Mouse (Mus musculus): ENCODE measurements around the gene Aox1. TPM values are rescaled to one million over a fixed set of nuclear protein-coding genes. Genes with fewer than 3 reads are reported as not detected.
"Not testable (repeated sequence)": the region's sequence is repeated elsewhere in the genome, so short reads cannot be mapped to it uniquely, and the experiment has no call there.

Gene Aox1
- polyA plus RNA-seq, 1 experiment from 2014 or later: 0.24 TPM

DNA sequence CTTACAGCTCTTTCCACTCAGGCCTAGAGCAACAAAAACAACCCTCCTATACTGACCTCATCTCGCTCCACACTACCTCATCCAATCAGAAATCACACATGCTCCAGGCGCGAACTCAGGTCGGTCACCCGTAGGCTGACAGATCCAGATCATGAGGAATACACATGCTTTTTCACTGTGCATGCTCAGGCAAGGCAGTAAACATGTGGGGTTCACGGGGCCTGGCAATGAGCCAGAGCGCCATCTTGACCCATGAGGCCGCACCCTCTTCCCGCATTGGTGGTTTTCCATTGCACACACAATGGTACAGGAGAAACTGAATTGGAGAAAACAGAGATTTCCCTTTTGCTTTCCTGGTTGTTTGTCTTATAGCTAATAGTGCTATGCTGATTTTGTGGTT lies 7.6 kb downstream of the Aox1 start:
- not testable (repeated sequence) for H3K9ac ChIP-seq; H3K27me3 ChIP-seq (replicated peaks); ATAC-seq (ENCODE audit: low FRiP score, low read depth); H3K4me3 ChIP-seq; H3K27ac ChIP-seq; H3K36me3 ChIP-seq; H3K9me3 ChIP-seq; H3K4me1 ChIP-seq; H3K4me2 ChIP-seq (replicated peaks)
- 96% methylated on average over 9 of the region's 9 CpGs for WGBS

DNA sequence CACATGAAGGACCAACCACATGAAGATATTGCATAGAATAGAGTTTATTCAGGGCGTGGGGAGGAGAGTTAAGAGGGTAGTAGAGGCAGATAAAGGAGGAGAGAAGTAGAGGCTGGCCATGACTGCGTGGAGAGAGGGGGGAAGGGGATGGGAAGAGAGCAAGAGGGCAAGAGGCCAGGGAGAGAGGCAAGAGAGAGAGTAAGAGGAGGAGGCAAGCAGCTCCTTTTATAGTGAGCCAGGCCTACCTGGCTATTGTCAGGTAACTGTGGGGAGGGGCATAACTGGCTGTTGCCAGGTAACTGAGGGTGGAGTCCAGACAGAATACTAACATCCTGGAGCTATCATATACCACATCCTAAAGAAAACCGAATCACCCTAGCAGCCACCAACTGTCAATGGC lies 15.3 kb downstream of the Aox1 start:
- no peak for ATAC-seq (ENCODE audit: low FRiP score, low read depth)
- Histone ChIP-seq H3K4me2 (replicated peaks) (no peak overlapping the region), H3K9me3 (no peaks in the 10 kb centered on the region), H3K4me1 (no peaks in the 10 kb centered on the region; the same call in 1 of the 2 replicates), H3K9ac (no peak overlapping the region), H3K27me3 (replicated peaks) (no peaks in the 10 kb centered on the region), H3K36me3 (no peaks in the 10 kb centered on the region), H3K4me3 (no peak overlapping the region), H3K27ac (no peak overlapping the region)
- WGBS: 74% methylated on average over 3 of the region's 3 CpGs

DNA sequence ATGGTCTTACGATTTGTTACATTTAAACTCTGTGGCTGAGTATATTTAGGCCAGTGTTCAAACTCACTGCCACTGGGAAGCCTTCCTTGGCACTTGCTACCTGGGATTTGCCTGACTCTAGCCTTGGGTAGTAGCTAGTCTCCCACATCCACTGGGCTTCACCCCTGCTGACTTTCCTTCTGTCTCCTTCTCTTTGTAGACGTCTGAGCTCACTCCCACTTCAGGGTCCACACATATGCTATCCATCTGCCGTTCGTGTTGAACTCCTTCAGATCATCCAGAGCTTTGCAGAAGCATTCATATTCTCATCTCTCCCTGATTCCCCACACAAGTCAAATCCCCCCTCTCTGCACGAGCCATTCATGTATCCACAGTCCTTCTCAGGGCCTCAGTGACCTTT lies 15.8 kb downstream of the Aox1 start:
- Histone ChIP-seq H3K4me1 (no peaks in the 10 kb centered on the region; the same call in 1 of the 2 replicates), H3K9ac (no peak overlapping the region), H3K4me2 (replicated peaks) (no peak overlapping the region), H3K9me3 (no peaks in the 10 kb centered on the region), H3K27me3 (replicated peaks) (no peaks in the 10 kb centered on the region), H3K27ac (no peak overlapping the region), H3K4me3 (no peak overlapping the region), H3K36me3 (no peaks in the 10 kb centered on the region)
- ATAC-seq (ENCODE audit: low FRiP score, low read depth): no peak
- WGBS: 68% methylated on average over 5 of the region's 5 CpGs

DNA sequence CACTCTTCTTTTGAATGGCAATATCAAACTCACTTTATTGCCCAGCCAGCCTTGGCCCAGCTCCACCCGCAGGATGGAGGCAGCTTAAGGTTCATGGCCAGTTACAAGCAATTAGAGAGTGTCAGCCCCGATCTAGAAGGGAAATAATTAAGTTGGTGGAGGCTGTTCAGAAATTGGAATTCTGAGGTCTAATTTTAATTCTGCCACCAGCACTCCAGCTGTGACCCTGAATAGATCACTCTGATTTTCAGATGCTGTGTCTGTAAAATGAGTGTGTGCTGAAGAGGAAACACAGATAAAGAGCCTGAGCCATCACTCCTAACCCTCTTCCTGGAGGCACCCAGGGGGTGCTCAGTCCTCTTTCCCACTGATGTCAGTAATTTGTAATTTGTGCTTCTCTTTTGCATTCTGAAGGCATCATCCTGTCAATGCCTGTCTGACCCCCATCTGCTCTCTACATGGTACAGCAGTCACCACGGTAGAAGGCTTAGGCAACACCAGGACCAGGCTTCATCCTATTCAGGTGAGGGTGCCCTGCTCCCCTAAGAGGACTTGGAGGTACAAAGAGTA lies 17.1 kb downstream of the Aox1 start:
- ATAC-seq (ENCODE audit: low FRiP score, low read depth): peak; percentile 66; the same call in 1 of the 2 replicates

DNA sequence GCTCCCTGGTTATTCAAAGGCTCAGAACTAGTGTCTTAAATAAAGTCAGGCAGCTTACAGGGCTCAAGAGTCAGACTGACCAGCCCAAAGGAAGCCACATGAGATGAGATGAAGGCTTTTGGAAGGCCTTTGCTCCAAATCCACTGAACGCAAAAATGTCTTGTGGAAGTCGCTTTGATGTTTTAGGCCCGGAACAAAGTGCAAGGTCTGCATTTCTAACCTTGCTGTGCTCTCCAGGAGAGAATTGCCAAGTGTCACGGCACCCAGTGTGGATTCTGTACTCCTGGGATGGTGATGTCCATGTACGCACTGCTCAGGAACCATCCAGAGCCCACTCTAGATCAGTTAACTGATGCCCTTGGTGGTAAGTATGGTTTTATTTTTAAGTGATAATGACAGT lies 19.4 kb downstream of the Aox1 start:
- no peaks in the 10 kb centered on the region; the same call in 1 of the 2 replicates for H3K4me1 ChIP-seq
- no peaks in the 10 kb centered on the region for H3K9me3 ChIP-seq
- H3K4me2 ChIP-seq (replicated peaks): no peak overlapping the region
- H3K27ac ChIP-seq: no peak overlapping the region
- WGBS: 89% methylated on average over 5 of the region's 5 CpGs
- ATAC-seq (ENCODE audit: low FRiP score, low read depth): no peak
- no peaks in the 10 kb centered on the region for H3K36me3 ChIP-seq
- H3K9ac ChIP-seq: no peak overlapping the region
- no peaks in the 10 kb centered on the region for H3K27me3 ChIP-seq (replicated peaks)
- H3K4me3 ChIP-seq: no peak overlapping the region

More for the DNA sequence above, 17.1 kb downstream of the Aox1 start:
- Histone ChIP-seq H3K27me3 (replicated peaks) (no peaks in the 10 kb centered on the region), H3K27ac (no peak overlapping the region), H3K4me3 (no peak overlapping the region), H3K4me2 (replicated peaks) (no peak overlapping the region), H3K9me3 (no peaks in the 10 kb centered on the region), H3K4me1 (no peaks in the 10 kb centered on the region; the same call in 1 of the 2 replicates), H3K36me3 (no peaks in the 10 kb centered on the region), H3K9ac (no peak overlapping the region)
- 43% methylated on average over 3 of the region's 3 CpGs for WGBS

DNA sequence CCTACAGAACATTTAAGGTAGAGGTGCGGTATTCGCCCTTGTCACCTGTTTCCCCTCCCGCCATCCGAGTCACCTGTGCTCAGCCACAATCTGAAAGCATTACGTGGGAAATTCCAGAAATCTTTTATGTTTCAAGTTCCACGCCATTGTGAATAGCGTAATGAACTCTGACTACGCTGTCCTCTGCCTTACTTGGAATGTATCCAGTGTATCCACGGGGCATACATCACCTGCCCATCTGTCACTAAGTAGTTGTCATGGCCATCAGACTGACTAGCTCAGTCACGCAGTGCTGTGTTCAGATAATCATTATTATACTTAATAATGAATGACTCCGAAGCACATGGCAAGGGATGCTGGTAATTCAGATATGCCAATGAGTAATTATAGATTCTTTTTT lies 25.9 kb downstream of the Aox1 start:
- H3K9me3 ChIP-seq: no peaks in the 10 kb centered on the region
- no peaks in the 10 kb centered on the region for H3K4me1 ChIP-seq
- H3K27me3 ChIP-seq (replicated peaks): no peaks in the 10 kb centered on the region
- 86% methylated on average over 11 of the region's 11 CpGs for WGBS
- H3K27ac ChIP-seq: no peak overlapping the region
- H3K36me3 ChIP-seq: no peaks in the 10 kb centered on the region
- H3K9ac ChIP-seq: no peak overlapping the region
- no peak overlapping the region for H3K4me3 ChIP-seq
- 0 out of 2 replicates have a peak, but pooled peaks have one; percentile 48 for ATAC-seq (ENCODE audit: low FRiP score, low read depth)
- H3K4me2 ChIP-seq (replicated peaks): no peak overlapping the region

DNA sequence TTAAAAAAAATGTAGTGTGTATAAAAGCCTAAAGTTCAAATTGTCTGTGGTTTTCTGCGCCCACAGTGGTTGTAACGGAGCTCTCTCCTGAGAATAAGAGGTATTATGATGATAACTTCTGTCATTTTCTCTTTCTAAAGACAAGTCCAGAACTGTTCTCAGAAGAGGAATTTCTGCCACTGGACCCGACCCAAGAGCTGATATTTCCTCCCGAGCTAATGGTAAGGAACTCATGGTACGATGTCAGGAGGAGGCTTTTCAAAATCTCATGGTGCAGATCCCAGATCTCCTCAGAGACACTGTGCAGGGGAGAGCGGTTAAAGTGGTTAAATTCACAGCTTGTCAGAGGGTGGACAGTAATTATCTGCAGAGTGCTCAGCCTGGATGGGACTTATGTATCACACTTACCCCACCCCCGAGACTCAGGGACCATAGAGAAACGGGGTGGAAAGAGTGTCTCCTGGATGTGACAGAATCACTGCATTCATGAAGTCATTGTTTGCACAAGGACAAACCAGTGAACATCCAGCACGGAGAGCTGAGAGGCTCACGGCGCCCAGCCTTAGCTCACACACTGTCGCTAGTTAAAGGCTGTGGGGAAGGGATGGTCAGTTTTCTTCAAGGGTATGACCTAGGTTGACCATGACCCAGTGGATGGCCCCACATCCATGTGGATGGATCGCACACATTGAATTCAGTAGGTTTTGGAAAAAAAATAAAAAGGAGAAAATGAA lies 26.5 kb downstream of the Aox1 start:
- Histone ChIP-seq H3K9me3 (no peaks in the 10 kb centered on the region), H3K9ac (no peak overlapping the region), H3K27me3 (replicated peaks) (no peaks in the 10 kb centered on the region), H3K36me3 (no peaks in the 10 kb centered on the region), H3K4me1 (no peaks in the 10 kb centered on the region), H3K4me2 (replicated peaks) (no peak overlapping the region), H3K27ac (no peak overlapping the region), H3K4me3 (no peak overlapping the region)
- WGBS: 83% methylated on average over 13 of the region's 13 CpGs
- no peak for ATAC-seq (ENCODE audit: low FRiP score, low read depth)

DNA sequence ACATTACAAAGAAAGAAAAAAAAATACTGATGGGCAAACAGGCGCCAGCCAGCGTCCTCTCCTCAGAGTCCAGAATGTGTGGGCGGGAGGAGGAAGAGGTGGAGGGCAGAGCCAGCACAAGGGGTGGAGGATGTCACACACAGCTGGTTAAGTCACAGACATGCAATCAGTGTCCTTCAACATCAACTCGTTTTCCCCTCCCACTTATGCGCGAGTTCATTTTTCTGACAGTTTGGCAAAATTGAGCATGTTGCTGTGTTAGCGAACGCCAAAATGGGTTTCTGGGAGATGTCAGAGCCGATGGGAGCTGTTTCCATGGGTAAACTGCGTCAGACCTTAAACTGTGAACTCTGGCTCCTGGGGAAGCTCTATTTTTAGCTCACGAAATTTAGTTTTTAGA lies 27.2 kb downstream of the Aox1 start:
- ATAC-seq (ENCODE audit: low FRiP score, low read depth): no peak
- Histone ChIP-seq H3K4me3 (no peak overlapping the region), H3K4me2 (replicated peaks) (no peak overlapping the region), H3K36me3 (no peaks in the 10 kb centered on the region), H3K4me1 (no peaks in the 10 kb centered on the region), H3K27ac (no peak overlapping the region), H3K9me3 (no peaks in the 10 kb centered on the region), H3K27me3 (replicated peaks) (no peaks in the 10 kb centered on the region), H3K9ac (no peak overlapping the region)
- WGBS: 88% methylated on average over 11 of the region's 11 CpGs

DNA sequence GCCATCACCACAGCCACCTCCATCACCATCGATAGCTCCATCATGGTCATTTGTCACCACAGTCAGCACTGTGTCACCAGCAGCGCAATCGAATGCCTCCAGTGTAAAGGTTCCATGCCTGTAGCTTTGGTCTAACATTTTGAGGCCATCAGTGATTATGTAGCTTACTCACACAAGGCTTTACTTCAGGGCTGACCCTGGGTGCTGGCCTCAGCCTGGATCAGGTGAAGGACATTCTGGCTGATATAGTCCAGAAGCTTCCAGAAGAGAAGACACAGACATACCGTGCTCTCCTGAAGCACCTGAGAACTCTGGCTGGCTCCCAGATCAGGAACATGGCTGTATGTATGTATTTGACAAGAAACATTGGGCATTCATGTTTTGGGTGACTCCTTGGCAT lies 29.1 kb downstream of the Aox1 start:
- Histone ChIP-seq H3K27ac (no peak overlapping the region), H3K9me3 (no peaks in the 10 kb centered on the region), H3K9ac (no peak overlapping the region), H3K4me1 (no peaks in the 10 kb centered on the region), H3K4me2 (replicated peaks) (no peak overlapping the region), H3K4me3 (no peak overlapping the region), H3K36me3 (no peaks in the 10 kb centered on the region), H3K27me3 (replicated peaks) (no peaks in the 10 kb centered on the region)
- 91% methylated on average over 4 of the region's 4 CpGs for WGBS
- ATAC-seq (ENCODE audit: low FRiP score, low read depth): no peak

DNA sequence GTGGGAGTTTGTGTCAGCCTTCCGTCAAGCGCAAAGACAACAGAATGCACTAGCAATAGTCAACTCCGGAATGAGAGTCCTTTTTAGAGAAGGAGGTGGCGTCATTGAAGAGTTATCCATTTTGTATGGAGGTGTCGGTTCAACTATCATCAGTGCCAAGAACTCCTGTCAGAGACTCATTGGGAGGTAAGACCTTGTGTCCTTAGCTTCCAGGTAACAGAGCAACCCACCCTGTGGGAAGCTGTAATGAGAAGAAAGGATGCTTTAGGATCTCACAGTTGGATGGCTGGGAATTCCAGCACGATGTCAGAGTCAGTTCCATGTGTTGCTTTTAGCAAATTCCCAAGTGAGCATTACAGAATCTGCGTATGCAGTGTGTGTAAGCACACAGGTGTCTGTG lies 32.4 kb downstream of the Aox1 start:
- Histone ChIP-seq H3K9me3 (no peaks in the 10 kb centered on the region), H3K4me3 (no peak overlapping the region), H3K27me3 (replicated peaks) (no peaks in the 10 kb centered on the region), H3K9ac (no peak overlapping the region), H3K36me3 (no peaks in the 10 kb centered on the region), H3K4me1 (no peaks in the 10 kb centered on the region), H3K27ac (no peak overlapping the region), H3K4me2 (replicated peaks) (no peak overlapping the region)
- ATAC-seq (ENCODE audit: low FRiP score, low read depth): no peak
- WGBS: 88% methylated on average over 7 of the region's 7 CpGs

DNA sequence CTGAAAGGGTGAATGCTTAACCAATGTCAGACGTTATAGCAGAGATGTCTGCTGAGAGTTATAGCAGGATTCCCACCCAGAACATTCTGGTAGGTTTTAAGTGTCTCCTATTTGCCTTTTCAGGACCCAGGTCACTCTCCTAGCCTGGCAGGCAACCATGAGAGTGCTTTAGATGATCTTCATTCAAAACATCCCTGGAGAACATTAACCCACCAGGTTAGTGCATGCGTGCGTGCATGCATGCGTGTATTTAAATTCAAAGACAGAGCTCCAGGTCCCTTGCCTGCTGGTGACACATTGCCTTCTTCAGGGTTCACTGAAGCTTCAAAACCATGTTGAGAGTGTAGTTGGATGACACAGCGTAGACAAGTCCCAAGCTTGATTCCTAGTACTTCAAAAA lies 35.4 kb downstream of the Aox1 start:
- Histone ChIP-seq H3K27me3 (replicated peaks) (no peaks in the 10 kb centered on the region), H3K9ac (no peak overlapping the region), H3K4me1 (no peaks in the 10 kb centered on the region), H3K27ac (no peak overlapping the region), H3K9me3 (no peaks in the 10 kb centered on the region), H3K4me3 (no peak overlapping the region), H3K4me2 (replicated peaks) (no peak overlapping the region), H3K36me3 (no peaks in the 10 kb centered on the region)
- 85% methylated on average over 5 of the region's 5 CpGs for WGBS
- no peak for ATAC-seq (ENCODE audit: low FRiP score, low read depth)

DNA sequence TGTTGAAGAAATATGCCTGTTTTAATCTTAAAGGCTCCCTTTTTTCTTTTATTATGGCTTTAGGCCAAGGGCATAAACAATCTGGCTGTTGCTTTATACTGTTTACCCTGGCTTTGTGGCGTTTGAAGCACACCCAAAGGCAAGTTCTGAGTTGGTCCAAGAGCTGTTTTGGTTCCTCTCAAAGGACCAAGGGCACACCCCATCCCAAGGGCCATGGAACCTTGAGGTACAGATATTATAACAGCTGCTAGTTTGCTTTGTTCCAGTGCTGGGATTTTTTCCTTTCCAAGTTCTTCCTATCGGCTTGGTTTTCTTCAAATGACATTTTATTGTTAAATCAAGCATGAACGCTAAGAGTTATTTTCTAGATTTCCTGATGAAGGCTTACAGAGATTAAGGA lies 35.9 kb downstream of the Aox1 start:
- WGBS: 82% methylated on average over 3 of the region's 3 CpGs
- Histone ChIP-seq H3K4me1 (no peaks in the 10 kb centered on the region), H3K27me3 (replicated peaks) (no peaks in the 10 kb centered on the region), H3K9me3 (no peaks in the 10 kb centered on the region), H3K36me3 (no peaks in the 10 kb centered on the region), H3K4me3 (no peak overlapping the region), H3K4me2 (replicated peaks) (no peak overlapping the region), H3K9ac (no peak overlapping the region), H3K27ac (no peak overlapping the region)
- ATAC-seq (ENCODE audit: low FRiP score, low read depth): no peak

DNA sequence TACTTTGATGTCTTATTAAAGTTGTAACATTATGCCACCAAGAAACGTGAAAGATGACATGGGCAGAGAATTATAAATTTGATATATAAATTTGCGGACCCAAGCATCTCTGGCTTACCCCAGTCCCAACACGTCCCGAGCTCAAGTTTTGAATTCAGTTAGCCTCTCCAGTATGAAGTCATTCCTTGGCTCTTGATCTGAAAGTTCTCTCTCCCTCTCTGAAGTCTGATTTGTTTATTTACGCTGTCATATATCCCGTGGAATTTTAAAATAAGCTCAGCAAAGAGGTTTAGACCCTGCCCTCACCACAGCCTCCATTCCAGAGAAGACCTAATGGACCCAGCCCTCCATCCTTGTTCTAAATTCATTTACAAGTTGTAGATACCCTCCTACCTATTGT lies 39.5 kb downstream of the Aox1 start:
- no peak for ATAC-seq (ENCODE audit: low FRiP score, low read depth)
- Histone ChIP-seq H3K27me3 (replicated peaks) (no peaks in the 10 kb centered on the region), H3K4me1 (no peaks in the 10 kb centered on the region), H3K27ac (no peak overlapping the region), H3K9ac (no peak overlapping the region), H3K9me3 (no peaks in the 10 kb centered on the region), H3K36me3 (no peaks in the 10 kb centered on the region), H3K4me3 (no peak overlapping the region), H3K4me2 (replicated peaks) (no peak overlapping the region)
- WGBS: 95% methylated on average over 6 of the region's 6 CpGs
